Mouse (Mus musculus) heart, adult 2 months (tissue): ENCODE measurements at regions not wholly inside any gene's neighbourhood (a gene's known extent, or its start where the extent isn't known, plus 50 kb on each side); places are given as distances from the start of the nearest gene placed in this dataset.

Experiments
- CTCF ChIP-seq: fragments of 200-600 bp; IDR thresholded peaks from 2 replicates; pipeline ENCODE4 v1.8.1; 2022; ENCODE audit warnings: antibody characterized with exemption, mild to moderate bottlenecking, moderate library complexity
- POLR2A ChIP-seq: fragments of 200-500 bp; IDR thresholded peaks from 2 replicates; pipeline ENCODE4 v1.6.1; 2011; ENCODE audit warnings: mild to moderate bottlenecking, low read depth, low read length, control low read depth; ENCODE audit not compliant: insufficient read depth

GRCm38 (mm10) chr6:147413713-147414112 is 61.9 kb upstream of the Ccdc91 start:
- TF ChIP-seq CTCF (no peak), POLR2A (no peak)
